Mouse (Mus musculus) urinary bladder, postnatal 4 days (tissue): ENCODE data around the gene Irx4.

Experiments
- DNase-seq, 2 experiments: peaks; one replicate each; pipeline ENCODE4 v3.0.0; 2021 to 2022; ENCODE audit warnings: low spot score in 2 of 2

Irx4 gene

DNA sequence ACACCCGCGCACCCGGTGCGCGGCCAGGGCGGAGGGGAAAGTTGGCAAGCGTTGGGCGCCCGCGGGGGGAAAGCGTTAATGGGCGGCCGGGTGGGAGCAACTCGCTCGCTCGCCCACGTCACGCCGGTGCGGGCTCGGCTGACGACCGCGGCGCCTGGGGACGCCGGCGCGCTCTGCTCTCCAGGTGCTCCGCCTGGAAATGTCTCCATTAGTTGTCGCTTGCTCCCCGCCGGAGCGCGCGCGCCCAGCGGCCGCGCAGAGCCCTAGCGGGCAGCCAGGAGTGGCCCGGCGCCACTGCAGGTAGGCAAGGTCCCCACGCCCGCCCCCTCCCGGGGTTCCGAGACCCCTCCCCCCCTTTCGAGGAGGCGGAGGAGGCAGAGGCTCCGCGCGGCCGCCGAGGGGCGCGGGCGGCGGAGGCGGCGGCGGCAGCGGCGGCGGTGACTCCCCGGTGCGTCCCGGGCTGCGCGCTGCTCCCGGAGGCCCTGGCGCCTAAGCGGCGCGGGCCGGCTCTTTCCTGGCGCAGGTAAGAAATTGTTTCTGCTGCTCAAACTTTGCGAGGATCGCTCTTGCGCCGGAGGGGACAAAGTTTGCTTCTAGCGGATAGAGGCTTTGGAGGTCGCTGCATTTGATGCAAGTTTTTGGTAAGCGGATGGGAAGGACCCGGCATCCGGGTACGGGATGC lies at the start of gene Irx4:
Irx4 (plus strand) TSS at position 126 of the 682 bp plus-strand sequence.
- DNase-seq: no peak

DNA sequence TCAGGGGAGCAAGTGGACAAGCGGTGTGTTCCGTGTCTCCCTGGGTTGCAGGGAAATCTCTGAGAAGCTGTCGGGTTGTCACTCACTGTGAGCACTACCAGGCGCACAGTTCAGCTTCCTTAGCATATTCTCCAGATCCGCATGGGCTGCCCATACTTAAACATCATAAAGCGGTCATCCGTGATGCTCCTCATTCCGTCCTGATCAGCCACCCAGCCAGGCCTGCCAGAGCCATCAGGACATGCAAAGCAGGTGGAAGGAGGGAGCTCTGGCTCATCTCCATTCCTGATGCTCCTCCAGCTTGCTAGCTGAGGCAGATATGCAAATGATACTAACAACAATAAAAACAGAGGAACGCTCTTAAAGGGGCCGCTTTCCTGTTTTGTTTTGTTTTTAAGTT lies 46.0 kb upstream of the Irx4 start:
- DNase-seq: peak in 1 of 2 experiments; percentile 54

DNA sequence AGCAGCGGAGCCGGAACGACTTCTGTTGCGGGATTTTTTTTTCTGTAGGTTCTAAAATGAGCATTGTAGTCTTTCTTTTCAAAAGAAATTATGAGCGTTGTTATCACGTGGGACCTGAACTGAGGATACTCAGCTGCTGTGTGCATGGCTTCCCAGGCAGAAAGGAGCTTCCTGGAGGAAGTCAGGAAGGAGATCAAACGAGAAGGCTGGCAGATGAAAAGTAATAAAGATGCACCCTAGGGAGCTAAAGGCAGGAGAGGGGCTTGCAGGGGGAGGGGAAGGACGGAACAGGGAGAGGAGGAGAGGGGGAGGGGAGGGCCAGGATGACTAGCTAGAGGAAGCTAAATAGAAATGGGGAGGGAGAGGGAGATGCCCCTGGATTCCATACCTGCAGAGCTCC lies 23.8 kb upstream of the Irx4 start:
- no peak for DNase-seq

- no peak for DNase-seq
Measured at GRCm38 (mm10) chr13:73239191-73239746, 21.0 kb upstream of the Irx4 start.

DNA sequence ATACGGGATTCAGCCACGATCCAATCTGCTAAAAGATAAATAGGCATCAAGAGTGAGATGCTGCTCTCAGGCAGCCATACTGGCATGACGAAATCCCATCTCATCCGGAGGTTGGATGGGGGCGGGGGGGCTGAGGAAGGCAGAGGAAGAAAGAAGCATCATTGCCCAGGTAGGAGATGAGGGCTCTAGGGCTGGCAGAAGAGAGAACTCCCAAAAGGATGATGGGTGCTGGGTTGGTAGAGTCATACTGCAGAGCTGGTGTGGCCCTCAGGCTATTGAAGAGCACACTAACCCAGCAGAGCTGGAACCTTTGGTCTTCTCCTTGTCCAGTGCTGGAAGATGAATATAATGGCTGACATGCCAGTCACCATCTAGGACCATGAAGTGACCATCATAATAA lies 17.7 kb upstream of the Irx4 start:
- DNase-seq: no peak

GRCm38 (mm10) chr13:73246961-73247360 lies 13.3 kb upstream of the Irx4 start:
- DNase-seq: no peak

GRCm38 (mm10) chr13:73251222-73251621 lies 9.1 kb upstream of the Irx4 start:
- DNase-seq: no peak

GRCm38 (mm10) chr13:73252022-73252421 lies 8.3 kb upstream of the Irx4 start:
- DNase-seq: no peak

- DNase-seq: no peak
Measured at GRCm38 (mm10) chr13:73258415-73258814, 1.9 kb upstream of the Irx4 start.

GRCm38 (mm10) chr13:73259577-73260353 lies 514 bp upstream of the Irx4 start:
- DNase-seq: no peak

DNA sequence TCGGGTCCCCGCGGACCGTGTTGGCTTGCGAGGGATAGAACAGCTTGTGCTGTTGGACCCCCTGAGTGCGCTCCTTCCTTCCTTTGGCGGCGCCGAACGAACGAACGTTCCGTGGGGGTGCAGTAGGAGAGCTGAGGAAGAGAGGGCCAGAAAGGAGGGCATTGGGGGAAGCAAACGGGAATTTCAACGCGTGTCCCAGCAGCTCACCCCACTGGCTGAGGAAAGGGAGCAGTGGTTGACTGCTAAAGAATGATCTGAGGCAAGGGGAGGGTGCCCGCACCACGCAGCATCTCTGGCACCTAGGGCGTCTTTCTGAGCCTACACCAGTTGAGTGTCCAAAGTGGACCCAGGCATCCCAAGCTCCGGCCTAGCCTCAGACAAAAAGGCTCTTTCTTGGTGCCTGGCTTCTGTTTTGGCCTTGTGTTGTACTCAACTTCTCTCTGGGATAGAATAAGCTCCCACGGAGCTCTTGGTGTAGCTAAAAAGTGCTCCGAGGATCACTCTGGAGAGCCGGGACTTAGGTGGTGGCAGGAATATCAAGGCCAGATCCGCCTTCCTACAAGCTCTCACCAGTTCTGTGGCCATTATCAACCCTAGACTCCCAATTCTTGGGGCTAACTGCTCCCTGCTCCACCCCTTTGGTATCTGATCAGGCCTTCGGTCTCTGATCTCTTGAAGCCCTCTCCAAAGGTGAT lies 904 bp downstream of the Irx4 start:
- DNase-seq: no peak

DNA sequence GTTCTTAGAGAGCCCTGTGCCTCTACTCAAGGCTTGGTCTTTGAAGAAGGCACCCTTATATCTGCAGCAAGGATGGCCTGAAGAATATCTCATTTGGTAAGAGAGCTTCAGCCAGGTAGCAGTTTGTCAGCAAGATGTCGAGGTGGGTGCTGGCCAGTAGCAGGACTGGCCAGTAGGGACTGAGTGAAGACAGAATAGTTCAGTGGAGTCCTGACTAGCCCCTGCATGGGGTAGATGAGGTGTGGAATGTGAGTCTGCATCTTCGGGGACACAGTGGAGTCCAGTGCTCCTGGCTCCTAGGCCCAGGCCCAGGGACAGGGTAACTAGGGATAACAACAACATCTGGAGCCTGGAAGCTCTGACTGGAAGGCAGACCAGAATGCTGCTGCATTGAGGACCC lies 1.6 kb downstream of the Irx4 start:
- DNase-seq: no peak

GRCm38 (mm10) chr13:73262336-73263127 lies 2.3 kb downstream of the Irx4 start:
- no peak for DNase-seq

- no peak for DNase-seq
Measured at GRCm38 (mm10) chr13:73263128-73263971, 3.1 kb downstream of the Irx4 start.

DNA sequence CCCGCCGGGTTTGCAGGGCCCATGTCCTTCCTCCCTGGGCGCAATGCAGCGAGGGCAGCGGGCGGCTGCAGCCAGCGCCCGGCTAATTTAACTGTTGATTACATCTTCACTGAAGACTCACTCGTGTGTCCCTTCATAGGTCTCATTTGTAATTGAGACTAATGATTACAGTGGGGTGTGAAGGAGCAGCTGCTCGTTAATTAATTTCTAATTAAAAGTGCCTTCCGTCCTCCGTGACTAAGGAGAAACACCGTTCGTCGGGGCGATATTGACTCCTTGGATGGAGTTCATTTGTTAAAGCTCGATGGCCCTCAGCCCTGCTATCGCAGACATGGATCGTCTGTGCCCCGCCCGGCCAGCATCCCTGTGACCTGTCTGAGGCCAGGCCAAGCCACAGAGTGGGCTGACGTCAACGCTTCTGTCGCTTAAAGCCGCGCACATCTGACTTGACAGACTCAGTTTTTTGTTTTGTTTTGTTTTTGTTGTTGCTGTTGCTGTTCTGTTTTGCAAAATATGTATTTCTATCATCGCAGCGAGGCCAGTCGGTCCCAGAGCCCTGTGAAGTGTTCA lies 4.0 kb downstream of the Irx4 start:
- DNase-seq: no peak

DNA sequence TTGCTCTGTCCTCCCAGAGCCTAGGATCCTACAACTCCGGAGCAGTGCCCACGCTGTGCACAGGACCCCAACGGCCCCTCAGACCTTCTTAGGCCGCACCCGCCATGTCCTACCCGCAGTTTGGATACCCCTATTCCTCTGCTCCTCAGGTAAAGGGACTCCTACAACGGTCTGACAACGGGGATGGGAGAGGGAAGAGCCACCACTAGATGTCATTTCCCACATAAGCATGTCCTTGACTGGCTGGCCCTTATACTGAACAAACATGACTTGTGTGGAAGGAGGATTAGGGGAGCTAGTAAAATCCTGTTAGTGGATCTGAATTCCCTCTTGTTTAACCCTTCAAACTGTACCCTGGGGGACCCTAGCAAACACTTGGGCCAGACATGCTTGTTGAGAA lies 4.6 kb downstream of the Irx4 start:
- DNase-seq: no peak

DNA sequence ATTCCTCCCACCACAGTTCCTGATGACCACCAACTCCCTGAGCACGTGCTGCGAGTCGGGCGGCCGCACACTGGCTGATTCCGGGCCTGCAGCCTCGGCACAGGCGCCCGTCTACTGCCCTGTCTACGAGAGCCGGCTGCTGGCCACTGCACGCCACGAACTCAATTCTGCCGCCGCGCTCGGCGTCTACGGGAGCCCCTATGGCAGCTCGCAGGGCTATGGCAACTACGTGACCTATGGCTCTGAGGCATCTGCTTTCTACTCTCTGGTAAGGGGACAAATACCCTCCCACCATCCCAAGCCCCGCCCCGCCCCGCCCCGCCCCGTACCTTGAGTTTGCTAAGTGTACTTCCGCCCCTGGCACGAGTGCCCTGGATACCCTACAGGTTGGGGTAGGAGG lies 5.2 kb downstream of the Irx4 start:
- no peak for DNase-seq

DNA sequence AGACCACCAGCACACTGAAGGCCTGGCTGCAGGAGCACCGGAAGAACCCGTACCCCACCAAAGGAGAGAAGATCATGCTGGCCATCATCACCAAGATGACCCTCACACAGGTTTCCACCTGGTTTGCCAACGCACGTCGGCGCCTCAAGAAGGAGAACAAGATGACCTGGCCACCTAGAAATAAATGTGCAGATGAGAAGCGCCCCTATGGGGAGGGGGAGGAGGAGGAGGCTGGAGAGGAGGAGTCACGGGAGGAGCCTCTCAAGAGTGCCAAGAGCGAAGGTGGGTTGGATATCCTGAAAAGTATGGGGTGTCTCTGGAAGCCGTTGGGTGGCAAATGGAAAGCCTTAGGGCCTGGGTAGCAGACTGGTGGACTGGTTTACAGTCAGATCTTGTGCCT lies 7.3 kb downstream of the Irx4 start:
- no peak for DNase-seq

DNA sequence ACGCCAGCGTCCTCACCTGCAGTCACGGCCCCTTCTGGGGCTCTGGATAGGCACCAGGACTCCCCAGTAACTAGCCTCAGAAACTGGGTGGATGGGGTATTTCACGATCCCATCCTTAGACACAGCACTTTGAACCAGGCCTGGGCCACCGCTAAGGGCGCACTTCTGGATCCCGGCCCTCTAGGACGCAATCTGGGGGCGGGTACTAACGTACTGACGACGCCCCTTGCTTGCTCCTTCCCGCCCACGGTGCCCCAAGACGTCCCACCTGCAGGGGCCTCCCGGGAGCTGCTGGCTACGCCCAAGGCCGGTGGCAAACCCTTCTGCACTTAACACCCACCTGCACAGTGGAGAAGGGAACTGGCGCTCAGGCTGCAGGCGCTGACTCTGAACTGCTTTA lies 8.4 kb downstream of the Irx4 start:
- DNase-seq: no peak

DNA sequence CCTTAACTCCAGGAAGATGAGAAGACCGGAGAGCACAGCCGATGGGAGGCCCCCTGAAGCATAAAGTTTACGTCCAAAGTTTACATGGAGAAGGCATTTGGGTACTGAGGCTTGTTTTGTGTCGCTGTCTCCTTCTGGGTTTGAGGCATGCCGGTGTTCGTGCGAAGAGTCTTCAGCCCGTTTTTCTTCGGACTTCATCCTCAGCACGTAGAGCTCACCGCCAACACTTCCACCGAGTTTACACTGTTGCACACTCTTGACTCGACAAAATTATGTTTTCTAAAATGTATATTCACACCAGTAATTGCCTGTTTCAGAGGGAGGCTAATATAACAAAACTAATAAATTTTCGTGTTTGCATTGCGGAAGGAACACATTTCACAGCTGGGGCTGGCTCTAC lies 9.0 kb downstream of the Irx4 start:
- DNase-seq: no peak
